Mouse (Mus musculus) intestine, embryonic 14.5 days (tissue): Measurements from ENCODE around the gene Sars2. TPM values are rescaled to one million over a fixed set of nuclear protein-coding genes. Genes with fewer than 3 reads are reported as not detected.

Experiments used
- ATAC-seq: fragments of 200-750 bp; cut with Nextera tagmentation; replicated peaks from 2 replicates; pipeline ENCODE4 v1.8.0; 2017; ENCODE audit warnings: low read depth, moderate number of reproducible peaks, moderate TSS enrichment, moderate library complexity; ENCODE audit not compliant: low FRiP score, low TSS enrichment
- DNase-seq: peaks from one replicate; pipeline ENCODE4 v3.0.0-alpha.2; 2018; ENCODE audit warnings: low spot score
- H3K27ac ChIP-seq: fragments of 300-500 bp; sonication (generic); 2 replicates; pipeline ENCODE4 v1.5.1; 2014; ENCODE audit warnings: low read depth, mild to moderate bottlenecking, control low read depth
- H3K27me3 ChIP-seq: fragments of 300-500 bp; sonication (generic); replicated peaks from 2 replicates; pipeline ENCODE4 v1.6.1; 2014; ENCODE audit warnings: low read length, control low read depth; ENCODE audit not compliant: control insufficient read depth, insufficient read depth
- H3K36me3 ChIP-seq: fragments of 300-500 bp; sonication (generic); 2 replicates; pipeline ENCODE4 v1.6.1; 2014; ENCODE audit warnings: low read length, control low read depth; ENCODE audit not compliant: control insufficient read depth, insufficient read depth
- H3K4me1 ChIP-seq: fragments of 300-500 bp; sonication (generic); replicated peaks from 2 replicates; pipeline ENCODE4 v1.6.1; 2014; ENCODE audit warnings: low read length, control low read depth, mixed read lengths; ENCODE audit not compliant: control insufficient read depth, insufficient read depth
- H3K4me2 ChIP-seq: fragments of 300-500 bp; sonication (generic); 2 replicates; pipeline ENCODE4 v1.6.1; 2014; ENCODE audit warnings: low read length
- H3K4me3 ChIP-seq: fragments of 300-500 bp; sonication (generic); 2 replicates; pipeline ENCODE4 v1.5.1; 2014; ENCODE audit warnings: low read depth, low read length, control low read depth, mixed read lengths
- H3K9ac ChIP-seq: fragments of 300-500 bp; sonication (generic); 2 replicates; pipeline ENCODE4 v1.6.1; 2014; ENCODE audit warnings: mild to moderate bottlenecking, low read length
- H3K9me3 ChIP-seq: fragments of 300-500 bp; sonication (generic); 2 replicates; pipeline ENCODE4 v1.6.1; 2016; ENCODE audit warnings: low read length, control low read depth; ENCODE audit not compliant: control insufficient read depth
- WGBS: fragments of 180-500 bp; shearing (Covaris S2); extraction: QIAGEN DNeasy Blood & Tissue Kit; methylation state at CpG from one replicate; pipeline ENCODE4 v1.1.7; 2014; 5-methylcytosine and 5-hydroxymethylcytosine counted together
- polyA plus RNA-seq: library from polyadenylated mRNA; unstranded; fragments of >200 nt; fragmentation: Nextera tagmentation; extraction: Ambion mirVana; gene quantifications from 2 replicates; pipeline ENCODE4 v1.2.1, GENCODE M21; 2014

The Sars2 gene
- polyA plus RNA-seq, 1 experiment from 2014 or later, result 27.1 TPM

DNA sequence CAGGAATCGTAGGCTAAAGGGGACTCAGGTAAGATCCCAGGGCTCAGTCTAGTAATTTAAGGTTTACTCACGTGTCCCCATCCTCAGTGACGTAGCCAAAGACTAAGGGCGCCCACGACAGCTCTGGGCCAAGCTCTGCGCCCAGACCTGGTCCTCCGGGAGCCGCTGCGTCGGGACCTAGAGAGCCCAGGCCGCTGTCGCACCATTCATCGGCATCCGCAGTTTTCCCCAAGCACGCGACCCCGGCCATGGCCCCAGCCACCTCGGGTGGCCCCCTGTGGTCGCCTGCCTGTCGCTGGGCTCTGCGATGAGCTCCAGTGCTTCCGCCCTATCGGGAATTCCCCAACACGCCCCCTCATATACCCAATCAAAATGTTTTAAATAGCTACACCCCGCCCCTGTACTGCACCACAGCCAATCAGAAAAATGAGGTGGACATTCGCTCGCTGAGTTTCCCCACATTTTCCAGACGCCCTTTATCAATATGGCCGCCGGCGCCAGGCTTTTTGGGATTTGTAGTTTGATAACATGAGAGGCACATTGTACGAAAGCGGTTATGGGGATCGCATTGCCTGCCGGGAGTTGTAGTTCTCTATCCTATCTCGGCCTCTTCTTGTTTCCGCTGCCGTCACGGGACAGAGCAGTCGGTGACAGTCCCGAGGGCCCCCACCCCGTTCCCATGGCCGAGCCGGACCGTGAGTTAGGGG is 24.5 kb downstream of the Sars2 start, which contains the start of gene Sirt2:
Gene Sirt2, plus strand, starts transcription at position 563 of the 707 bp plus-strand sequence.
- Histone ChIP-seq H3K4me1 (peaks cover 11% of the 10 kb centered on the region), H3K4me3 (peak within 1 kb of the TSS; percentile 78), H3K27ac (no peak within 1 kb of the TSS), H3K36me3 (peaks cover 6% of the 10 kb centered on the region), H3K4me2 (peak within 1 kb of the TSS; percentile 79), H3K9me3 (no peaks in the 10 kb centered on the region), H3K27me3 (no peaks in the 10 kb centered on the region), H3K9ac (peak within 1 kb of the TSS; percentile 53)
- under 1% methylated on average over 45 of the region's 45 CpGs for WGBS
- ATAC-seq (peak; percentile 98), DNase-seq (peak; percentile 96)

- peaks cover 11% of the 10 kb centered on the region for H3K4me1 ChIP-seq
- H3K4me2 ChIP-seq, result peak overlapping the region; percentile 59
- H3K36me3 ChIP-seq, result no peaks in the 10 kb centered on the region
- WGBS, result 4% methylated on average over 14 of the region's 14 CpGs
- ATAC-seq (no peak), DNase-seq (no peak)
- peak overlapping the region; percentile 78 for H3K4me3 ChIP-seq
- no peak overlapping the region for H3K27ac ChIP-seq
- no peaks in the 10 kb centered on the region for H3K27me3 ChIP-seq
- H3K9me3 ChIP-seq, result no peaks in the 10 kb centered on the region
- H3K9ac ChIP-seq, result peak overlapping the region; percentile 53
Observed at GRCm38 (mm10) chr7:28766910-28767309, 25.1 kb downstream of the Sars2 start.

DNA sequence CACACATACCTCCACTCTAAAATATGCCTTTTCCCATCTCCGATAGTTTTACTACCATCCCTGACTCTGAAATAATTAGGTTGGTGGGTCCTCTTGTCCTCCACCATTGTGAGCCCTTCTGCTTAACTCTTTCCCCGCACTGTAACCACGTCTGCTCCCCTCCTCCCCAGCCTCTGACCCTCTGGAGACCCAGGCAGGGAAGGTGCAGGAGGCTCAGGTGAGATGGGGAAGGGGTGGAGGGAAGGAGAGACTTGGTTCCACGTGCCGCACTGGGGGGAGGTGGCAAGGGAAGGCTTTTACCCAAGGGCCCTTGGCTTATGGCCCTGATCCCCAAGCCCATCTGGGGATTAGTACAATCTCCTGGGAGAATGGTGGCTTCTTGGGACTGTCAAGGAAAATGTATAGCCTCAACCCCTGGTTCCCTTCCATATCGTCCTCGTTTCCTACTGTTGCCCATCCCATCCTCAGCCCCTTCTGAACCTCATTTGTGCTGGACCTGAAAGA is 25.7 kb downstream of the Sars2 start, which contains the start of gene Nfkbib:
Gene Nfkbib, minus strand, starts transcription at position 51 of the 504 bp plus-strand sequence.
- 55% methylated on average over 7 of the region's 7 CpGs for WGBS
- H3K27ac ChIP-seq, result no peak within 1 kb of the TSS

GRCm38 (mm10) chr7:28769414-28769958 is 27.7 kb downstream of the Sars2 start:
- Histone ChIP-seq H3K4me1 (peaks cover 11% of the 10 kb centered on the region), H3K9ac (no peak overlapping the region), H3K4me2 (no peak overlapping the region), H3K4me3 (no peak overlapping the region), H3K9me3 (no peaks in the 10 kb centered on the region), H3K27me3 (no peaks in the 10 kb centered on the region), H3K36me3 (no peaks in the 10 kb centered on the region), H3K27ac (no peak overlapping the region)
- DNase-seq, result no peak
- ATAC-seq, result no peak
- WGBS, result 89% methylated on average over 9 of the region's 9 CpGs

More for the DNA sequence above, 25.7 kb downstream of the Sars2 start, which contains the start of gene Nfkbib:
- H3K9ac ChIP-seq, result peak within 1 kb of the TSS; percentile 53
- H3K9me3 ChIP-seq, result no peaks in the 10 kb centered on the region
- H3K27me3 ChIP-seq, result no peaks in the 10 kb centered on the region
- ATAC-seq (no peak), DNase-seq (no peak)
- peak within 1 kb of the TSS; percentile 79 for H3K4me2 ChIP-seq
- H3K4me1 ChIP-seq, result peaks cover 11% of the 10 kb centered on the region
- peak within 1 kb of the TSS; percentile 78 for H3K4me3 ChIP-seq
- H3K36me3 ChIP-seq, result no peaks in the 10 kb centered on the region

- ATAC-seq (no peak), DNase-seq (no peak)
- Histone ChIP-seq H3K9ac (no peak overlapping the region), H3K36me3 (no peaks in the 10 kb centered on the region), H3K4me1 (peaks cover 10% of the 10 kb centered on the region), H3K27ac (no peak overlapping the region), H3K27me3 (no peaks in the 10 kb centered on the region), H3K4me2 (no peak overlapping the region), H3K4me3 (no peak overlapping the region), H3K9me3 (no peaks in the 10 kb centered on the region)
- WGBS, result 95% methylated on average over 3 of the region's 3 CpGs
Observed at GRCm38 (mm10) chr7:28770309-28770708, 28.5 kb downstream of the Sars2 start.

DNA sequence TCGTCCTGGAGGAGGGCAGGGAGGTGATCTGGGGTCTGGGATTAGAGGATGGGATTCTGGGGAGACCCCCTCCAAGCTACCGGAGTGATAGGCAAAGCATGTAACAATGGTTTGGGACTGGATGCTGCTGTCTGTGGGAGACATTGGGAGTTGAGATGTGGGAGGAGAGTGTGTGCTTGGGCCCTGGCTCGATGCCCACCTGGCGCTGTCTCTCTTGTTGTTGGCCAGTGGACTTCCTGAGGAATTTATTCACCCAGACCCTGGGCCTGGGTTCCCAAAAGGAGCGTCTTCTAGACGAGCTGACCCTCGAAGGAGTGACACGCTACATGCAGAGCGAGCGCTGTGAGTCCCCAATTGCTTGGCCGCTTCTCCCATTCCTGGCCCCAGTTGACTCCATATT is 30.1 kb downstream of the Sars2 start:
- Histone ChIP-seq H3K9me3 (no peaks in the 10 kb centered on the region), H3K27me3 (no peaks in the 10 kb centered on the region), H3K27ac (no peak overlapping the region), H3K9ac (no peak overlapping the region), H3K36me3 (peaks cover 1% of the 10 kb centered on the region; the same call in 1 of the 2 replicates), H3K4me3 (no peak overlapping the region), H3K4me2 (no peak overlapping the region), H3K4me1 (peaks cover 4% of the 10 kb centered on the region)
- 93% methylated on average over 11 of the region's 11 CpGs for WGBS
- DNase-seq (no peak), ATAC-seq (no peak)

DNA sequence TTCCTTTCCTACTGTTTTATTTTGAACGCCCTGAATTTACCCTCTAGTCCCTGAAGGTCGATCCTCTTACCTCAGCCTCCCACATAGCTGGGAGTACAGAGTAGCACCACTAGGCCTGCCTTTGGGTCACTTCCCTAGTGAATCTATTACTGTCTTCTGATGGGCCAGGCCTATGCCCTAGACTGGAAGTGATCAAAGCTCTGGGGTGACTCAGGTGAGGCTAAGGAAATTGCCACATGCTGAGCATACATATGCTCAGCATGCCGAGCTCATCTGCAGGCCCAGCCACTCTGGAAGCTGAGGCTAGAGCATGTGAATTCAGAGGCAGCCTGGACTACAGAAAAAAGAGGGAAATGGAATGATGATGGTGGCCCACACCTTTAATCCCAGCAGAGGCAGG is 31.4 kb downstream of the Sars2 start:
- H3K27me3 ChIP-seq, result no peaks in the 10 kb centered on the region
- H3K36me3 ChIP-seq, result peaks cover 6% of the 10 kb centered on the region
- no peak overlapping the region for H3K4me3 ChIP-seq
- DNase-seq, result no peak
- no peak overlapping the region for H3K4me2 ChIP-seq
- no peak overlapping the region for H3K9ac ChIP-seq
- H3K27ac ChIP-seq, result no peak overlapping the region
- no peak for ATAC-seq
- no peaks in the 10 kb centered on the region for H3K9me3 ChIP-seq
- H3K4me1 ChIP-seq, result no peaks in the 10 kb centered on the region
- 75% methylated on average over 3 of the region's 3 CpGs for WGBS

- Histone ChIP-seq H3K4me2 (no peak overlapping the region), H3K9me3 (no peaks in the 10 kb centered on the region), H3K4me3 (no peak overlapping the region), H3K4me1 (no peaks in the 10 kb centered on the region), H3K27me3 (no peaks in the 10 kb centered on the region), H3K36me3 (peaks cover 6% of the 10 kb centered on the region), H3K27ac (no peak overlapping the region), H3K9ac (no peak overlapping the region)
- no peak for DNase-seq
- WGBS, result 81% methylated on average over 12 of the region's 12 CpGs
- no peak for ATAC-seq
Observed at GRCm38 (mm10) chr7:28774164-28774563, 32.4 kb downstream of the Sars2 start.
